Mouse (Mus musculus) testis, postnatal 10 days (tissue): ENCODE measurements around the gene Sh3pxd2a.

Experiments
- DNase-seq: peaks from one replicate; pipeline ENCODE4 v3.0.0; 2021; ENCODE audit warnings: low spot score

The Sh3pxd2a gene

GRCm38 (mm10) chr19:47464304-47465241 is at the start of gene Sh3pxd2a:
TSS of gene Sh3pxd2a (minus strand) at chr19:47464401.
- DNase-seq = peak; percentile 68

- DNase-seq = no peak
Measured at GRCm38 (mm10) chr19:47513618-47513897, 49.4 kb upstream of the Sh3pxd2a start.

GRCm38 (mm10) chr19:47512794-47513617 is 48.8 kb upstream of the Sh3pxd2a start:
- no peak for DNase-seq

GRCm38 (mm10) chr19:47511958-47512357 is 47.8 kb upstream of the Sh3pxd2a start:
- no peak for DNase-seq

- no peak for DNase-seq
Measured at GRCm38 (mm10) chr19:47511294-47511675, 47.1 kb upstream of the Sh3pxd2a start.

GRCm38 (mm10) chr19:47510473-47511293 is 46.5 kb upstream of the Sh3pxd2a start:
- DNase-seq = no peak

GRCm38 (mm10) chr19:47510135-47510472 is 45.9 kb upstream of the Sh3pxd2a start:
- DNase-seq = no peak

- DNase-seq = no peak
Measured at GRCm38 (mm10) chr19:47508771-47509281, 44.6 kb upstream of the Sh3pxd2a start.

GRCm38 (mm10) chr19:47508191-47508590 is 44.0 kb upstream of the Sh3pxd2a start:
- no peak for DNase-seq

- DNase-seq = peak; percentile 78
Measured at GRCm38 (mm10) chr19:47507128-47508121, 43.2 kb upstream of the Sh3pxd2a start.

- DNase-seq = no peak
Measured at GRCm38 (mm10) chr19:47503625-47504024, 39.4 kb upstream of the Sh3pxd2a start.

- DNase-seq = no peak
Measured at GRCm38 (mm10) chr19:47502563-47502962, 38.4 kb upstream of the Sh3pxd2a start.

- DNase-seq = no peak
Measured at GRCm38 (mm10) chr19:47500389-47501011, 36.3 kb upstream of the Sh3pxd2a start.

- DNase-seq = no peak
Measured at GRCm38 (mm10) chr19:47499841-47500240, 35.6 kb upstream of the Sh3pxd2a start.

- DNase-seq = no peak
Measured at GRCm38 (mm10) chr19:47498942-47499341, 34.7 kb upstream of the Sh3pxd2a start.

- DNase-seq = no peak
Measured at GRCm38 (mm10) chr19:47497736-47498135, 33.5 kb upstream of the Sh3pxd2a start.

GRCm38 (mm10) chr19:47497313-47497712 is 33.1 kb upstream of the Sh3pxd2a start:
- DNase-seq = no peak

- no peak for DNase-seq
Measured at GRCm38 (mm10) chr19:47493017-47493997, 29.1 kb upstream of the Sh3pxd2a start.

- DNase-seq = no peak
Measured at GRCm38 (mm10) chr19:47492422-47492821, 28.2 kb upstream of the Sh3pxd2a start.
